Comparison of ENCODE assay signal across 19 mouse cellular contexts in genomic region chr5:149931574-149932161, GRCm38 (mm10).
DNase-seq lines count a peak whose midpoint lies in the region; ATAC-seq and TF ChIP-seq lines count a peak whose summit lies in the region.
"Had no signal": no experiment of that assay in that cellular context is flagged by ENCODE, and none has a peak within 500 bp of the region (broad histone marks: within the 10 kb centered on the region; RNA-seq: fewer than 3 reads in every experiment).

No protein-coding gene starts in this region.

- no peak overlapping the region for H3K4me2 ChIP-seq in midbrain, embryonic 11.5 days
- H3K4me2 ChIP-seq in neural tube, embryonic 14.5 days (ENCODE audit: low read depth, low read length), result no peak overlapping the region
- H3K4me2 ChIP-seq: embryonic facial prominence, embryonic 15.5 days; forebrain, embryonic 13.5 days; heart, embryonic 15.5 days; limb, embryonic 13.5 days had no signal

- intact Hi-C loops in heart, postnatal 14 days (cut with DNase I), result no loop called here

- H3K9ac ChIP-seq in midbrain, embryonic 11.5 days (ENCODE audit: low read length), result no peak overlapping the region
- H3K9ac ChIP-seq in neural tube, embryonic 14.5 days (replicated peaks; ENCODE audit: low read depth, low read length), result no peak overlapping the region
- H3K9ac ChIP-seq: embryonic facial prominence, embryonic 15.5 days; forebrain, embryonic 13.5 days; heart, embryonic 15.5 days; limb, embryonic 13.5 days had no signal

- H3K4me3 ChIP-seq in hindbrain, embryonic 10.5 days, result no peak overlapping the region
- no peak overlapping the region for H3K4me3 ChIP-seq in midbrain, embryonic 11.5 days (ENCODE audit: low read depth, low read length)
- H3K4me3 ChIP-seq in neural tube, embryonic 14.5 days (ENCODE audit: low read depth, low read length), result no peak overlapping the region
- no peak overlapping the region for H3K4me3 ChIP-seq in layer of hippocampus, adult 2 months
- H3K4me3 ChIP-seq: embryonic facial prominence, embryonic 15.5 days; forebrain, embryonic 13.5 days; heart, embryonic 15.5 days; limb, embryonic 13.5 days had no signal

- ATAC-seq in midbrain, embryonic 11.5 days (ENCODE audit: low FRiP score), result peak; percentile 64; the same call in 1 of the 2 replicates
- ATAC-seq in neural tube, embryonic 14.5 days (ENCODE audit: low read depth), result peak; percentile 60; the same call in 1 of the 2 replicates
- no peak for ATAC-seq in megakaryocyte-erythroid progenitor cell, adult 5-6 weeks (replicated peaks; ENCODE audit: low FRiP score, low TSS enrichment, poor library complexity, severe bottlenecking)
- ATAC-seq: forebrain, embryonic 13.5 days had no signal

- peaks cover 19% of the 10 kb centered on the region for H3K4me1 ChIP-seq in hindbrain, embryonic 10.5 days (replicated peaks)
- H3K4me1 ChIP-seq in midbrain, embryonic 11.5 days (ENCODE audit: control insufficient read depth, insufficient read depth, low read length), result peaks cover 11% of the 10 kb centered on the region
- peaks cover 17% of the 10 kb centered on the region; the same call in 1 of the 2 replicates for H3K4me1 ChIP-seq in neural tube, embryonic 14.5 days (ENCODE audit: control insufficient read depth, insufficient read depth, low read length)
- H3K4me1 ChIP-seq: embryonic facial prominence, embryonic 15.5 days; heart, embryonic 15.5 days had no signal

- WGBS in hindbrain, embryonic 10.5 days, result 54% methylated on average over 9 of the region's 9 CpGs
- 52% methylated on average over 9 of the region's 9 CpGs for WGBS in midbrain, embryonic 11.5 days
- WGBS in neural tube, embryonic 14.5 days, result 32% methylated on average over 9 of the region's 9 CpGs

- peak; percentile 40 for DNase-seq in heart, adult 11 months
- no peak for DNase-seq in heart, postnatal 14 days
- peak; percentile 36 for DNase-seq in hindbrain, embryonic 10.5 days (ENCODE audit: low spot score)
- no peak for DNase-seq in midbrain, embryonic 11.5 days (ENCODE audit: low spot score, missing footprints)
- no peak for DNase-seq in thymus, postnatal 10 days (ENCODE audit: low spot score in 2 of 2)
- no peak for DNase-seq in layer of hippocampus, adult 2 months (ENCODE audit: low spot score in 2 of 2)
- DNase-seq: adrenal gland, postnatal 25 days; cerebellum, postnatal 36 days; heart, adult 18-20 months; kidney, adult 9 months; lung, postnatal 14 days; right cerebral cortex, postnatal 25 days; thymus, adult 18-20 months had no signal

- H3K9me3 ChIP-seq in hindbrain, embryonic 10.5 days, result no peaks in the 10 kb centered on the region
- H3K9me3 ChIP-seq in midbrain, embryonic 11.5 days (ENCODE audit: control insufficient read depth, low read length), result no peaks in the 10 kb centered on the region
- H3K9me3 ChIP-seq in neural tube, embryonic 14.5 days (ENCODE audit: control insufficient read depth, low read length), result no peaks in the 10 kb centered on the region
- H3K9me3 ChIP-seq: embryonic facial prominence, embryonic 15.5 days; forebrain, embryonic 13.5 days; heart, embryonic 15.5 days; limb, embryonic 13.5 days had no signal

- no peaks in the 10 kb centered on the region for H3K36me3 ChIP-seq in hindbrain, embryonic 10.5 days
- H3K36me3 ChIP-seq in midbrain, embryonic 11.5 days (ENCODE audit: control insufficient read depth, insufficient read depth, low read length), result no peaks in the 10 kb centered on the region
- no peaks in the 10 kb centered on the region for H3K36me3 ChIP-seq in neural tube, embryonic 14.5 days (ENCODE audit: control insufficient read depth, insufficient read depth, low read length)
- H3K36me3 ChIP-seq: embryonic facial prominence, embryonic 15.5 days; heart, embryonic 15.5 days; limb, embryonic 13.5 days had no signal

- H3K27me3 ChIP-seq in hindbrain, embryonic 10.5 days (ENCODE audit: insufficient read depth, poor library complexity, severe bottlenecking), result no peaks in the 10 kb centered on the region
- no peaks in the 10 kb centered on the region for H3K27me3 ChIP-seq in midbrain, embryonic 11.5 days (ENCODE audit: control insufficient read depth, insufficient read depth, low read length)
- H3K27me3 ChIP-seq in neural tube, embryonic 14.5 days (ENCODE audit: control insufficient read depth, insufficient read depth, low read length), result no peaks in the 10 kb centered on the region
- H3K27me3 ChIP-seq: embryonic facial prominence, embryonic 15.5 days; forebrain, embryonic 13.5 days; heart, embryonic 15.5 days; limb, embryonic 13.5 days had no signal

- peak overlapping the region; percentile 37 for H3K27ac ChIP-seq in hindbrain, embryonic 10.5 days
- peak overlapping the region; percentile 16 for H3K27ac ChIP-seq in midbrain, embryonic 11.5 days (ENCODE audit: low read depth, low read length)
- H3K27ac ChIP-seq in neural tube, embryonic 14.5 days (ENCODE audit: low read depth, low read length), result peak overlapping the region; percentile 12; the same call in 1 of the 2 replicates
- no peak overlapping the region for H3K27ac ChIP-seq in layer of hippocampus, adult 2 months
- H3K27ac ChIP-seq: embryonic facial prominence, embryonic 15.5 days; forebrain, embryonic 13.5 days; heart, embryonic 15.5 days; limb, embryonic 13.5 days had no signal

- TF ChIP-seq CTCF in layer of hippocampus, adult 2 months (conservative IDR thresholded peaks at IDR 0.05), result no peak

Comparison
In these comparisons a context has a peak if more than half of its experiments do, and no peak if none do; other contexts are left out.
1. DNase-seq: peak in heart, adult 11 months (single experiment) and hindbrain, embryonic 10.5 days (single experiment); none in heart, postnatal 14 days (0 of 2), midbrain, embryonic 11.5 days (single experiment), thymus, postnatal 10 days (0 of 2) and layer of hippocampus, adult 2 months (0 of 2).